Mouse (Mus musculus) CD4-positive helper T cell, adult 2 months (primary cell): ENCODE data around the gene Sox30.
A peak's percentile ranks its signal among the peaks of the same experiment; 100 is the strongest.
"Not testable (repeated sequence)": the region's sequence is repeated elsewhere in the genome, so short reads cannot be mapped to it uniquely, and the experiment has no call there.

Experiments used
- DNase-seq: peaks from one replicate; pipeline ENCODE4 v3.0.0-alpha.2; 2012; ENCODE audit warnings: low read depth, missing footprints, low spot score

Sox30 gene

GRCm38 (mm10) chr11:46020246-46020645 lies 40.1 kb downstream of the Sox30 start:
- DNase-seq, result no peak

- DNase-seq, result no peak
Observed at GRCm38 (mm10) chr11:46021850-46022249, 41.7 kb downstream of the Sox30 start.

GRCm38 (mm10) chr11:46022983-46023382 lies 42.9 kb downstream of the Sox30 start:
- DNase-seq, result no peak

GRCm38 (mm10) chr11:46025962-46026392 lies 45.9 kb downstream of the Sox30 start:
- no peak for DNase-seq

- no peak for DNase-seq
Observed at GRCm38 (mm10) chr11:46027952-46028814, 48.1 kb downstream of the Sox30 start.

- DNase-seq, result no peak
Observed at GRCm38 (mm10) chr11:46029485-46029884, 49.4 kb downstream of the Sox30 start.

- DNase-seq, result no peak
Observed at GRCm38 (mm10) chr11:46030026-46030425, 49.9 kb downstream of the Sox30 start.

- peak; percentile 36 for DNase-seq
Observed at GRCm38 (mm10) chr11:46031470-46031869, 51.4 kb downstream of the Sox30 start.

- no peak for DNase-seq
Observed at GRCm38 (mm10) chr11:46032956-46033355, 52.8 kb downstream of the Sox30 start.

- no peak for DNase-seq
Observed at GRCm38 (mm10) chr11:46036374-46036773, 56.3 kb downstream of the Sox30 start.

- DNase-seq, result no peak
Observed at GRCm38 (mm10) chr11:46038901-46039300, 58.8 kb downstream of the Sox30 start.

- DNase-seq, result no peak
Observed at GRCm38 (mm10) chr11:46039335-46039734, 59.2 kb downstream of the Sox30 start.

- no peak for DNase-seq
Observed at GRCm38 (mm10) chr11:46040841-46041556, 60.9 kb downstream of the Sox30 start.

GRCm38 (mm10) chr11:46041607-46042267 lies 61.6 kb downstream of the Sox30 start:
- no peak for DNase-seq

- DNase-seq, result no peak
Observed at GRCm38 (mm10) chr11:46044781-46045180, 64.7 kb downstream of the Sox30 start.

GRCm38 (mm10) chr11:46047264-46047663 lies 67.2 kb downstream of the Sox30 start:
- no peak for DNase-seq

- DNase-seq, result peak; percentile 66
Observed at GRCm38 (mm10) chr11:46052105-46052659, 72.1 kb downstream of the Sox30 start, which contains the start of gene Gm12166. Gene Gm12166 (minus strand): TSS chr11:46052321.

GRCm38 (mm10) chr11:46053457-46053856 lies 73.3 kb downstream of the Sox30 start:
- not testable (repeated sequence) for DNase-seq

GRCm38 (mm10) chr11:46054311-46054710 lies 74.2 kb downstream of the Sox30 start:
- no peak for DNase-seq

GRCm38 (mm10) chr11:46054911-46055895 lies 75.1 kb downstream of the Sox30 start:
- DNase-seq, result no peak
